Mouse (Mus musculus) heart, embryonic 10.5 days (tissue): Measurements from ENCODE around the gene Itgal. TPM values are rescaled to one million over a fixed set of nuclear protein-coding genes. Genes with fewer than 3 reads are reported as not detected.
A peak's percentile ranks its signal among the peaks of the same experiment; 100 is the strongest.
"Not testable (repeated sequence)": the region's sequence is repeated elsewhere in the genome, so short reads cannot be mapped to it uniquely, and the experiment has no call there.

ENCODE experiments used
- DNase-seq: peaks from one replicate; pipeline ENCODE4 v3.0.0-alpha.2; 2017; ENCODE audit warnings: low spot score
- H3K27ac ChIP-seq: fragments of 300-500 bp; sonication (generic); 2 replicates; pipeline ENCODE4 v1.5.1; 2016; ENCODE audit warnings: mild to moderate bottlenecking
- H3K27me3 ChIP-seq: fragments of 300-500 bp; sonication (generic); 2 replicates; pipeline ENCODE4 v1.6.1; 2016; ENCODE audit warnings: mild to moderate bottlenecking; ENCODE audit not compliant: poor library complexity, insufficient read depth, severe bottlenecking
- H3K36me3 ChIP-seq: fragments of 300-500 bp; sonication (generic); 2 replicates; pipeline ENCODE4 v1.6.1; 2016; ENCODE audit warnings: mild to moderate bottlenecking, moderate library complexity
- H3K4me1 ChIP-seq: fragments of 300-500 bp; sonication (generic); 2 replicates; pipeline ENCODE4 v1.6.1; 2016; ENCODE audit warnings: mild to moderate bottlenecking
- H3K4me3 ChIP-seq: fragments of 300-500 bp; sonication (generic); 2 replicates; pipeline ENCODE4 v1.5.1; 2016; ENCODE audit warnings: mild to moderate bottlenecking, moderate library complexity
- H3K9me3 ChIP-seq: fragments of 300-500 bp; sonication (generic); 2 replicates; pipeline ENCODE4 v1.6.1; 2016; ENCODE audit warnings: mild to moderate bottlenecking, moderate library complexity
- WGBS: fragments of 180-500 bp; shearing (Covaris S2); methylation state at CpG from one replicate; pipeline ENCODE4 v1.1.7; 2016; 5-methylcytosine and 5-hydroxymethylcytosine counted together
- polyA plus RNA-seq: library from polyadenylated mRNA; unstranded; fragments of >200 nt; fragmentation: Nextera tagmentation; extraction: Ambion mirVana; gene quantifications from 2 replicates; pipeline ENCODE4 v1.2.1, GENCODE M21; 2016

Gene Itgal
- polyA plus RNA-seq, 1 experiment from 2014 or later = 0.72 TPM

- H3K27ac ChIP-seq = no peak overlapping the region
- no peaks in the 10 kb centered on the region for H3K36me3 ChIP-seq
- 78% methylated on average over 5 of the region's 5 CpGs for WGBS
- no peaks in the 10 kb centered on the region for H3K27me3 ChIP-seq
- H3K4me1 ChIP-seq = peaks cover 8% of the 10 kb centered on the region
- no peak overlapping the region for H3K4me3 ChIP-seq
- DNase-seq = no peak
- H3K9me3 ChIP-seq = no peaks in the 10 kb centered on the region
These were observed 55.4 kb downstream of the Itgal start for GRCm38 (mm10) chr7:127351230-127352004.

- no peak overlapping the region for H3K27ac ChIP-seq
- 65% methylated on average over 3 of the region's 3 CpGs for WGBS
- no peaks in the 10 kb centered on the region for H3K9me3 ChIP-seq
- no peak for DNase-seq
- peaks cover 16% of the 10 kb centered on the region for H3K27me3 ChIP-seq
- H3K4me1 ChIP-seq = no peaks in the 10 kb centered on the region
- no peaks in the 10 kb centered on the region for H3K36me3 ChIP-seq
- H3K4me3 ChIP-seq = no peak overlapping the region
These were observed 59.7 kb downstream of the Itgal start for GRCm38 (mm10) chr7:127355796-127356195.

- Histone ChIP-seq H3K27me3 (peaks cover 27% of the 10 kb centered on the region), H3K4me3 (no peak overlapping the region), H3K9me3 (no peaks in the 10 kb centered on the region), H3K36me3 (no peaks in the 10 kb centered on the region), H3K4me1 (no peaks in the 10 kb centered on the region), H3K27ac (no peak overlapping the region)
- no peak for DNase-seq
- 73% methylated on average over 2 of the region's 2 CpGs for WGBS
These were observed 61.8 kb downstream of the Itgal start for GRCm38 (mm10) chr7:127357871-127358270.

- Histone ChIP-seq H3K4me1 (peaks cover 2% of the 10 kb centered on the region), H3K36me3 (no peaks in the 10 kb centered on the region), H3K9me3 (no peaks in the 10 kb centered on the region), H3K27me3 (peaks cover 30% of the 10 kb centered on the region), H3K4me3 (no peak overlapping the region), H3K27ac (no peak overlapping the region)
- 64% methylated on average over 4 of the region's 4 CpGs for WGBS
- no peak for DNase-seq
These were observed 62.4 kb downstream of the Itgal start for GRCm38 (mm10) chr7:127358472-127358871.

- no peaks in the 10 kb centered on the region for H3K36me3 ChIP-seq
- H3K9me3 ChIP-seq = no peaks in the 10 kb centered on the region
- WGBS = 70% methylated on average over 4 of the region's 4 CpGs
- peaks cover 7% of the 10 kb centered on the region for H3K4me1 ChIP-seq
- peaks cover 46% of the 10 kb centered on the region for H3K27me3 ChIP-seq
- no peak overlapping the region for H3K4me3 ChIP-seq
- no peak overlapping the region for H3K27ac ChIP-seq
- DNase-seq = no peak
These were observed 64.2 kb downstream of the Itgal start for GRCm38 (mm10) chr7:127360265-127360664.

GRCm38 (mm10) chr7:127361449-127361848, 65.4 kb downstream of the Itgal start:
- Histone ChIP-seq H3K36me3 (no peaks in the 10 kb centered on the region), H3K9me3 (no peaks in the 10 kb centered on the region), H3K27ac (no peak overlapping the region), H3K4me3 (no peak overlapping the region), H3K27me3 (peaks cover 51% of the 10 kb centered on the region), H3K4me1 (peaks cover 7% of the 10 kb centered on the region)
- no peak for DNase-seq
- WGBS = 53% methylated on average over 12 of the region's 13 CpGs

- H3K27me3 ChIP-seq = peaks cover 51% of the 10 kb centered on the region
- not testable (repeated sequence) for H3K9me3 ChIP-seq, DNase-seq, H3K36me3 ChIP-seq, H3K27ac ChIP-seq, H3K4me1 ChIP-seq
- peak overlapping the region; percentile 29; the same call in 1 of the 2 replicates for H3K4me3 ChIP-seq
- WGBS = 28% methylated on average over 13 of the region's 13 CpGs
These were observed 66.4 kb downstream of the Itgal start for GRCm38 (mm10) chr7:127362418-127362817.

- Histone ChIP-seq H3K27ac (peak overlapping the region; percentile 60; the same call in 1 of the 2 replicates), H3K27me3 (peaks cover 48% of the 10 kb centered on the region)
These were observed 67.4 kb downstream of the Itgal start for GRCm38 (mm10) chr7:127363475-127363921.

GRCm38 (mm10) chr7:127364166-127364565, 68.1 kb downstream of the Itgal start:
- peak; percentile 25 for DNase-seq
- H3K27ac ChIP-seq = no peak overlapping the region
- peaks cover 45% of the 10 kb centered on the region for H3K27me3 ChIP-seq
- no peaks in the 10 kb centered on the region for H3K36me3 ChIP-seq
- peak overlapping the region; percentile 66 for H3K4me3 ChIP-seq
- peaks cover 7% of the 10 kb centered on the region for H3K4me1 ChIP-seq
- no peaks in the 10 kb centered on the region for H3K9me3 ChIP-seq
- 52% methylated on average over 4 of the region's 4 CpGs for WGBS

More at GRCm38 (mm10) chr7:127363475-127363921, 67.4 kb downstream of the Itgal start:
- Histone ChIP-seq H3K36me3 (no peaks in the 10 kb centered on the region), H3K9me3 (no peaks in the 10 kb centered on the region), H3K4me3 (peak overlapping the region; percentile 66), H3K4me1 (peaks cover 7% of the 10 kb centered on the region)
- 1% methylated on average over 24 of the region's 24 CpGs for WGBS
- peak; percentile 76 for DNase-seq

GRCm38 (mm10) chr7:127366249-127366648, 70.2 kb downstream of the Itgal start:
- 65% methylated on average over 3 of the region's 3 CpGs for WGBS
- Histone ChIP-seq H3K27me3 (peaks cover 30% of the 10 kb centered on the region), H3K4me3 (no peak overlapping the region), H3K9me3 (no peaks in the 10 kb centered on the region), H3K36me3 (0 out of 2 replicates have a peak, but pooled peaks cover under 1% of the 10 kb centered on the region), H3K4me1 (peaks cover 7% of the 10 kb centered on the region), H3K27ac (no peak overlapping the region)
- DNase-seq = no peak

GRCm38 (mm10) chr7:127371213-127371612, 75.2 kb downstream of the Itgal start:
- peaks cover 24% of the 10 kb centered on the region for H3K36me3 ChIP-seq
- no peaks in the 10 kb centered on the region for H3K27me3 ChIP-seq
- WGBS = 65% methylated on average over 2 of the region's 2 CpGs

GRCm38 (mm10) chr7:127371870-127372269, 75.8 kb downstream of the Itgal start:
- H3K36me3 ChIP-seq = peaks cover 24% of the 10 kb centered on the region
- H3K9me3 ChIP-seq, H3K4me3 ChIP-seq, H3K27me3 ChIP-seq, DNase-seq, H3K27ac ChIP-seq, H3K4me1 ChIP-seq: not testable (repeated sequence)
- WGBS = 71% methylated on average over 3 of the region's 3 CpGs

More at GRCm38 (mm10) chr7:127371213-127371612, 75.2 kb downstream of the Itgal start:
- Histone ChIP-seq H3K4me1 (0 out of 2 replicates have a peak, but pooled peaks cover 3% of the 10 kb centered on the region), H3K4me3 (no peak overlapping the region), H3K9me3 (no peaks in the 10 kb centered on the region), H3K27ac (no peak overlapping the region)
- no peak for DNase-seq
